Mouse (Mus musculus) G1E-ER4 (cell line): ENCODE data around the gene Slc40a1. TPM values are rescaled to one million over a fixed set of nuclear protein-coding genes. Genes with fewer than 3 reads are reported as not detected.

Experiments used
- GATA1 ChIP-seq: IDR thresholded peaks from one replicate; pipeline ENCODE4 v1.8.0; 2012; ENCODE audit warnings: low read length, inconsistent platforms
- polyA plus RNA-seq: library from polyadenylated mRNA; stranded (reverse); fragments of >175 nt; gene quantifications from 2 replicates; pipeline ENCODE4 v1.2.3, GENCODE M21; 2012

The Slc40a1 gene
- polyA plus RNA-seq = 3.6 and 4.3 TPM in 2 replicates

GRCm38 (mm10) chr1:45926393-45926763, at the start of gene Slc40a1:
TSS of gene Slc40a1 (minus strand) at chr1:45926523.
- peak; percentile 74 for TF ChIP-seq GATA1

GRCm38 (mm10) chr1:45971314-45971713, 45.0 kb upstream of the Slc40a1 start:
- TF ChIP-seq GATA1 = no peak

DNA sequence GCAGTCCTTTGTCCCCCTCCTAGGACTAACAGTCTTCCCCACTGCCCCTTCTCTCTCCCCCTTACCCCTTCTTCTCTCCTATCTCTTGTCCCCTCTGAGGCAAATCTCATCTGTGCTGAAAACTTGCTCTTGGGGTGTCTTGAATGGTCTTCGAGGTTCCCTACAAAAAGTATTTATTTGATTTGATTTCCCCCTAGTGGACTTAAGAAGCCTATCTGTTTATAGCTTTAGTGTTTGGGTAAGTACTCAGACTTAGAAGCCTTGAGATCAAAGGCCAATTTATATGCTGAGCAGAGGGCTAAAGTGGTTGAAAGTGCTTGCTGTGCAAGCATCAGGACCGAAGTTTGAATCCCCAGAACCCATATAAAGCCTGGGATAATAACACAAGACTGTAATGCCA, 22.7 kb upstream of the Slc40a1 start:
- no peak for TF ChIP-seq GATA1

GRCm38 (mm10) chr1:45947843-45948242, 21.5 kb upstream of the Slc40a1 start:
- TF ChIP-seq GATA1 = peak; percentile 80

- TF ChIP-seq GATA1 = no peak
Observed at GRCm38 (mm10) chr1:45931127-45931526, 4.8 kb upstream of the Slc40a1 start.

- no peak for TF ChIP-seq GATA1
Observed at GRCm38 (mm10) chr1:45926911-45927310, 588 bp upstream of the Slc40a1 start.

DNA sequence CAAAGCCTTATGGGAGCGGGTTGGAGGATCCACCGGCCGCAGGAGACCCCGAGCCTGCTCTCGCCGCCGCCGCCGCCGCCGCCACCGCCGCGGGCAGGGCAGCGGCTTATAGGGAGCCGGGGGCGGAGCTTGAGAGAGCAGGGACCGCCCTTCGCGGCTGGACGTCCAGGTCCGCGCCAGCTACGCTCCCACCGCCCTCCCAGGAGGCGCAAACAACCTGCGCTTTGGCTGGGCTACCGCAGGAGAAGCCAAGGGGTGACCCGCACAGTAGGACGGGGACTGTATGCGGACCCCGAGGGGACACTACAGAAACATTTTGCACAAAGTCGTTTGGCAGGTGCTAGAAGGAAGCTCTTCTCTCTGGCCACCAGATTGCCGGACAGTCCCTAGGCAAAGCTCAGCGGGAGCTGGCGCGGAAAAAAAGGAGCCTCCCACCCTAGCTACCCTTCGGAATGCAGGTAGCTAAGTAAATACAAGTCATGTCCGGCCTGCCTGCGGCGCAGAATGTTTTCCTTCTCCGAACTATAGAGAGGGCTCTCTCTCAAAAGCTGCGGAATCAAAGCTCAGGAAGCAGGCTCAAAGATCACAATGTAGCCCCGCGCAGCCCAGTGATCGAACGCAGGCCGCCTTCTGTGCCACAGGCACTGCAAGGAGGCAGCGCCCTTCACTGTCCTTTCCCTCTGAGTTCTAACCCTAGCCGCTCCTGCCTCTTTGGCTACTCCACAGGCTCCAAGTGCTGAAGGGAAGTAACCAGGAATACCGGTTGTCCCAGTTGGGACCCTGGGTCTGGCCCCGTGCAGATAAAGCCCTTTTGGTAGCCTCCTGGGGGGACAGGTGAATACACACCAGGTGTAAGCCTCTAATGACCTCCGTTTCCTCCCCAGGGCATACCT, 577 bp downstream of the Slc40a1 start:
- no peak for TF ChIP-seq GATA1

- no peak for TF ChIP-seq GATA1
Observed at GRCm38 (mm10) chr1:45925131-45925499, 1.2 kb downstream of the Slc40a1 start.

GRCm38 (mm10) chr1:45924516-45924915, 1.8 kb downstream of the Slc40a1 start:
- no peak for TF ChIP-seq GATA1

DNA sequence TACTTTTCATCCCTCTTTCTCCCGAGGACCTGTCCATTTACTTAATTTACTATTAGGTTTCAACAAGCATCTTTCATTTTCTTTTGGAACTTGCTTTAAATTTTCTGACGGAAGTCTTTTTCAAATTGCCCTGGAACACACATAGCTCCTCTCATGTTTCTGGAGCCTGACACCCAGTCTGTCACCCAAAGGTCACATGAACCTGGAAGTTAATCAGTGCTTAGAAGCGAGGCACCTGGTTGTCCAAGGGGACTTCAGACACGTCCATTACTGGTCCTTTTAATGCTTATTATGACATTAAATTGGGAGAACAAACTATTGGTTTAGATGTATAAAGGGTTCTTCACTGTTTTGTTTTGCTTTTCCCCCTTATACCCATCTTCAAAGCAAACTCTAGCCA, 3.0 kb downstream of the Slc40a1 start:
- no peak for TF ChIP-seq GATA1

GRCm38 (mm10) chr1:45920703-45921102, 5.6 kb downstream of the Slc40a1 start:
- no peak for TF ChIP-seq GATA1

DNA sequence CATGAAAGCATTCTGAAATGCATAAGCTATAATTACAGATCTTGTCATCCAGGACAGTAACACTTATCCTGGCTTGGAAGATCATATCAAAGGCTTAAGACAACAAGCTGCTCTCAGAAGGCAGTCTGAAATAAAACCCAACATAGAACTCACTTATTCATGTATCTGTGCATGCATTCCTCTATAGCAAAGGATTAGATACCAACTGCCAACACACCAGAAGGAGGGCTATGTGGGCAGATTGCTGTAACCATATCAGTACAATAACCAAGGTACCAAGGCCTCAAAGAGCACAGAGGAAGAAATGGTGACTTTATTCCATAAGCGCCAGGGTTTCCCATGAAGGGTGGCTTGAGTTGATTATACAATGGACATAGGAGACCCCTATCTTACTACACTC, 6.6 kb downstream of the Slc40a1 start:
- no peak for TF ChIP-seq GATA1

- no peak for TF ChIP-seq GATA1
Observed at GRCm38 (mm10) chr1:45917136-45917803, 9.1 kb downstream of the Slc40a1 start.

GRCm38 (mm10) chr1:45916174-45916573, 10.1 kb downstream of the Slc40a1 start:
- TF ChIP-seq GATA1 = no peak

GRCm38 (mm10) chr1:45914236-45914635, 12.1 kb downstream of the Slc40a1 start:
- no peak for TF ChIP-seq GATA1

- TF ChIP-seq GATA1 = peak; percentile 8
Observed at GRCm38 (mm10) chr1:45905107-45905821, 21.1 kb downstream of the Slc40a1 start.

GRCm38 (mm10) chr1:45904161-45904560, 22.2 kb downstream of the Slc40a1 start:
- TF ChIP-seq GATA1 = no peak
